Mouse (Mus musculus) erythroid progenitor cell, adult 5-6 weeks (primary cell): ENCODE results near the gene Clstn2. TPM values are rescaled to one million over a fixed set of nuclear protein-coding genes. Genes with fewer than 3 reads are reported as not detected.

Experiments
- ATAC-seq: replicated peaks from 2 replicates; pipeline ENCODE4 v1.8.0; 2016; ENCODE audit warnings: moderate number of reproducible peaks, mild to moderate bottlenecking, moderate TSS enrichment, inconsistent platforms; ENCODE audit not compliant: poor library complexity, low FRiP score, severe bottlenecking
- total RNA-seq, 2 experiments: library from RNA; stranded (forward) in 1 of 2; stranded (reverse) in 1 of 2; fragments of 150-400 nt in 1 of 2; fragments of 186-747, 209-891 nt in 1 of 2; gene quantifications; 2 replicates each; pipeline versions ENCODE4 v1.2.3 to v1.2.4; 2015 to 2017; ENCODE audit warnings: low replicate concordance in 2 of 2

The Clstn2 gene
- total RNA-seq, 2 experiments from 2014 or later: not detected

DNA sequence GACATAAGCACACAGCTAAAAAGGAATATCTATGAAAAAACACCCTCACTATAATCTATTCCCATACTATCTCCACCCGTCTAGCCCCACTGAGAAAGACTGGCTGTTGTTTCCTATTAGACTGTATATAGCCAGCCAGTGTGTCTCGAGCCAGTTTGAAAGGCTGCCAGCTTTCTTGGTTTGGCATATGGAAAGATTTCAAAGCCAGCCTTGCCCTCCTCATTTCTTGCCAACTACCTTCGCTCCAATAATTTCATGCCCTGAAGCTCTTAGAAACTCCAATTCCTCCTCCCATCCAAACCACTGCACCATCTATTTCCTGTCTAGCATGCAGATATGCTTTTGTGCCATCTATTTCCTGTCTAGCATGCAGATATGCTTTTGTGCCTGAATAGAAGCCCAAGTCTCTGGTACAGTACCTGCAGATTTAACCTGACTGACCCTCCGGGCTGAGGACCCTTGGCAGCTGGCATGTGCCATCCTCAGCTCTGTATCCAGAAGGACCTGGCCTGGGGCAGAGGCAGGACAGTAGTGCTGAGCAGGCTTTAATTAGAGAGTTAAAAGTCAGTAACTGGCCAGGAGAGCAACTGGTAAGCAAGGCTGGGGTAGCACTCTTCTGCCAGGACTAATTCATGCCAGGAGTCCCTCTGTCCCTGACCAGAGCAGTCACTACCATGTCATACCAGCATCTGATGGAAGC lies 76.4 kb downstream of the Clstn2 start:
- no peak for ATAC-seq

GRCm38 (mm10) chr9:97953746-97954359 lies 79.1 kb downstream of the Clstn2 start:
- no peak for ATAC-seq

DNA sequence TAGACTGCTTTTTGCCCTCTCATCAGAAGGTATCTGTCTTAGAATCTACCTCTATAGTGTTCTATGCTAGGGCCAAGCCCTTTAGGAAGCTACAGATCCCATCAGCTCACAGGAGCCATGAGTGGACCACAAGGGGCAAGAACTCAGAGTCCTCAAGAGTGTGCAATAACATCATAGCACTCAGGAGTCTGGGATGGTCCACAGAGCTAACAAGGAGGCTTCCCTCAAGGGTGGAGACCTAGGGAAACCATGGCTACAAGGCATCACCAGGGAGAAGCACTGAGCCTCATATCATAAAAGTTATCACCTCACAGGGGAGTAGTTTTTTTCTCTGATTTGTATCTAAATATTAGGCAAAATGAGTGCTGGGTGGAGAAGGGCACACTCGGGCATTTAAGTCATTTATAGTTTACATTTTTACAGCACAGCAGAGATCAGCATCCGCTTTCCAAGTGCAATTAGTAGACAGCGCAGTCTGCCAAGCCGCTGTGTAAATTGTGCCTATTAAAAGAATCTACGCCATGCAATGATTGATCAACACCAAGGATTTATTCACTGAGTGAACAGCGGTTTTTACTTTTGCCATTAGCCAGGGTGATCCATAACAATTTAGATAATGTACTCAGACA lies 82.5 kb downstream of the Clstn2 start:
- ATAC-seq: no peak

- no peak for ATAC-seq
These were observed 113.7 kb downstream of the Clstn2 start for GRCm38 (mm10) chr9:97919326-97919725.

- ATAC-seq: no peak
These were observed 141.6 kb downstream of the Clstn2 start for GRCm38 (mm10) chr9:97891415-97891814.

- ATAC-seq: no peak
These were observed 149.6 kb downstream of the Clstn2 start for GRCm38 (mm10) chr9:97883336-97883735.

- no peak for ATAC-seq
These were observed 165.8 kb downstream of the Clstn2 start for GRCm38 (mm10) chr9:97867013-97867700.

GRCm38 (mm10) chr9:97852859-97853258 lies 180.1 kb downstream of the Clstn2 start:
- no peak for ATAC-seq

DNA sequence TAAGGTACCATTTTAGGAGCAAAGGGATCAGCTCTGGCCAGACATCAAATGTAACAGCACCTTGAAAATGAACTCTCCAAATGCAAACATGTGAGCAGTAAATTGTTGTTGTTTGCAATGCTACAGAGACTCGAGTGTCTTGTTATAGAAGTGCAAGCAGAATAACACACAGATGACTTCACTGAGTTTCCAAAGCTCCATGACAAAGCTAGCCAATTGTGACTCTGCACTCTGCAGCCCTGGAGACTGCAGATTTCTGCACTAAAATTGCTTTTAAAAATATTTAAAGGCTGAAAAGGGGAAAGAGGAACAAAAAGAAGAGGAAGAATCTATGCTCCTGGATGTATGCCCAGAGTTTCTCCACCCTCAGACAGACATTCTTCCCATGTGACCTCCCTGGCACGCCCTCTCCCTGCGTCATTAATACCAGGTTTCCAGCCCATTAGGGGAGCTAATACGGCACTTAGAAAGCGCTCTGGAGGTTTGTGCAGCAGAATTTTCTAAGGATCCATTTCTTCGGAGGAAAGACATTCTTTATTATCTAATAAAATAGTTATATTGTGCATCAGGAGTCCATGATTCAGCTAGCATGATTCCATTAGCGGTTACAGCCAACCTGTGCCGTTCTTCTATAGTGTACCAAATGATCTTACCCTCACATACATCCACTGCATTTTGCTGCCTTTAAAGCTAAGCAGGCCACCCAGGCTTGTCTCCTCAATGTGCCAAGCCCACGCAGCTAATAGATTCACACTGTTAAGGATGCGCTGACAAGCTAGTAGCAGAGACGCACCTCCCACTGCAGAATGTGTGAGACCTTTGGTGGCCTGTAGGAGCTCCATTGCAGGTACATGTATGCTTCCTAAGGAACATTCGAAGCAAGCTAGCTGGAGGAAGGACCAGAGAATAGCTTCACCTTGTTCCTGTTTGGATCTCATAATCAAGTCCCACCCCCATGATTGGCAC lies 184.8 kb downstream of the Clstn2 start:
- ATAC-seq: no peak

DNA sequence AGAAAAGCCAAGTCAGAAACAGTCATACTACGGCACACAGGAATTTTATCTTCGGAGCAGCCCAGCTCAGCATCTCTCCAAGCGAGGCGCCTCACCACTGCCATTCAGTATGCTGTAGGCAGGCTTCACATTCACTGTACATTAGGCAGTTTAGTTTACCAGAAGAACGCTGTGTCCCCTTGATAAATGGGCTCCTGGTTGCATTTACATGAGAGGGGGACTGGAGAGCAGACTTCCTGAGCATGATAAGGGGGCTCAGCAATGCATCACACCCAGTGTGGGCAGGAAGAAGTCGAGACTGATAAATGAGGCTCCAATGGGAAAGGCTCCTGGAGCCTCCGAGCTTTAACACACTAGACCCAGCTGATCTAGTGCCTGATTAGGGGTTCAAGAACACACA lies 190.9 kb downstream of the Clstn2 start:
- no peak for ATAC-seq

GRCm38 (mm10) chr9:97831216-97831615 lies 201.8 kb downstream of the Clstn2 start:
- ATAC-seq: no peak

- no peak for ATAC-seq
These were observed 203.1 kb downstream of the Clstn2 start for GRCm38 (mm10) chr9:97829919-97830318.

GRCm38 (mm10) chr9:97827689-97828088 lies 205.3 kb downstream of the Clstn2 start:
- ATAC-seq: no peak

DNA sequence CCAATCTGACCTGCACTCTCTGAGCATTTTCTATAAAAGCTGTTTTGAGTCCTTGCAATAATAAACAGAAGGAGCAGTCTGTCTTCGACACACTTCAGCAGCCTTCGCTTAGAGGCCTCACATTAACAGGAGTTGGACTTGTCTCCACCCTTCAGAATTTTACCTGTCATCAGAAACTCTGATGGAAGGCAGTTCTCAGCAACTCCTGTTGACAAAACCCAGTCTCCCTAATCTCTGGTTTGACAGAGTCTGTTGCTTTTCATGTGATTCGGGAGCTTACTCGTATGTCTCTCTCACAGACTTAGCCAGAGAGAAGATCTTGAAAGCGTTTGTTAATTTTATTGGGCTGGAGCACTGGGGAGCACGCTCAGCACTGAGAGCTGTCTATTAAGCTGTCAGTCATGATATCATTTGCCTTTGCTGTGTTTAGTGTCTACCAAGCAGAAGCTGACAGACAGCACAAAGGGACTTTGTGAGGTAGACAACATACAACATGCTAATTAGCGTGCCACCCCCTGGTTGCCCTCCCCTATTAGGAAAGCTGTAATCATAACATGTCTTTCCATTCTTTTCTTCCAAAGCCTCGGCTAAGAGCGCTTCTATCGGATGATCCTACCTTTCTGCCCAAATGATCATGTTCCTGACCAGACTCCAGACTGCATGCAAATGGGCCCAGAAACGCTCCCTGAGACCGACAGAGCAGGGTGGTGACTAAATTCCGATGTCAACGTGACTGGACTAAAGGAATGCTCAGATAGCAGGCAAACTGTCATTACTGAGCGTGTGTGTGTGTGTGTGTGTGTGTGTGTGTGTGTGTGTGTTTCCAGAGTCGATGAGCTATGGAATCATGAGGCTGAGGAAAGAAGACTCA lies 206.7 kb downstream of the Clstn2 start:
- ATAC-seq: no peak

DNA sequence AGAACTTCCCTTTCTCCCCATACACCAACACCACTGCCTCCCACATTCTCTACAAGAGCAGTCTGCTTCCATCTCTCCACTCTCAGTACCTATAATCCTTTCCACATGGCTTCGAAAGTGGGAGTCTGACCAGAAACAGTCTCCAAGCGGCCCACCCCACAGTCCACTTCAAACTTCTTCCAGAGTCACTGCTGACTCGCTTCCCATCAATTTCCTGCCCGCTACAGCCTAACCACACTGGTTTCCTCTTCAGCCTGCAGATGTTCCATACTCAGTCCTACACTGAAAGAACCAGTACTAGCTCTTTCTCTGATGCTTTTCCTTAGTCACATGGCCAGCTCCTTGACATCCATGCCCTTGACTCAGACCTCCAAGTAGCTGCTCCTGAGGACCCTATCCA lies 215.9 kb downstream of the Clstn2 start:
- ATAC-seq: no peak

- ATAC-seq: no peak
These were observed 216.7 kb downstream of the Clstn2 start for GRCm38 (mm10) chr9:97816143-97816805.

- ATAC-seq: no peak
These were observed 219.8 kb downstream of the Clstn2 start for GRCm38 (mm10) chr9:97813157-97813556.

- no peak for ATAC-seq
These were observed 225.9 kb downstream of the Clstn2 start for GRCm38 (mm10) chr9:97807031-97807430.
